Comparison of ENCODE assay signal across 24 mouse cellular contexts in the genomic region with DNA sequence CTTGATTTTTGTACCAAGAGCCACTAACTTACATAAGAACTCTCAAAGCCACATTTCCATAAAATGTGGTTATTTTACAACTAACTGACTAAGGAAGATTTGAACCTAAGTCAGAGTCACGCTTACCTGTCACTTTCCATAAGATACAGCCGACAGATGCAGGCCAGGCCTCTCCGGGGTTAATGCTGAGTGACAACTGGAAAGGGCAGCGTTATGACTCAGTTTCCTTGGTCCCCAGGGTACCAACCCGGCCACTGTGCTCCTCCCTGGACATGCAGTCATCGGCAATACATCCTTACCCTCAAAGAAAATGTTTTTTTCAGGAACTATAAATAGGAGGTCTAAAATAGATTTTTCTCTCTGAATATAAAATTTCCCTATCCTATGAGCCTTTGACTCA.
"Had no signal": no experiment of that assay in that cellular context is flagged by ENCODE, and none has a peak within 500 bp of the region (broad histone marks: within the 10 kb centered on the region; RNA-seq: fewer than 3 reads in every experiment).

No protein-coding gene starts in this region.

- H3K9ac ChIP-seq: heart, embryonic 13.5 days; heart, embryonic 15.5 days; hindbrain, embryonic 13.5 days; hindbrain, embryonic 15.5 days; limb, embryonic 13.5 days; limb, embryonic 15.5 days; liver, embryonic 12.5 days had no signal

- DNase-seq: gastrocnemius, postnatal 10 days; gastrocnemius, postnatal 36 days; heart, adult 11 months; heart, adult 2 months; heart, postnatal 14 days; heart, postnatal 36 days; kidney, adult 11 months; kidney, adult 2 months; kidney, adult 9 months; kidney, postnatal 10 days; kidney, postnatal 36 days; layer of hippocampus, adult 9-11 months; layer of hippocampus, postnatal 36 days; left cerebral cortex, postnatal 4 days had no signal

- H3K9me3 ChIP-seq: heart, embryonic 13.5 days; heart, embryonic 15.5 days; hindbrain, embryonic 13.5 days; hindbrain, embryonic 15.5 days; limb, embryonic 13.5 days; limb, embryonic 15.5 days; liver, embryonic 12.5 days had no signal

- H3K4me1 ChIP-seq: liver, embryonic 12.5 days had no signal

- ATAC-seq: hindbrain, postnatal 0 days; intestine, embryonic 16.5 days; liver, embryonic 12.5 days had no signal

- H3K4me3 ChIP-seq: heart, adult 2 months; heart, embryonic 13.5 days; heart, embryonic 15.5 days; hindbrain, embryonic 13.5 days; hindbrain, embryonic 15.5 days; limb, embryonic 13.5 days; limb, embryonic 15.5 days; liver, embryonic 12.5 days had no signal

- H3K27ac ChIP-seq: limb, embryonic 13.5 days; liver, embryonic 12.5 days had no signal

- H3K27me3 ChIP-seq: heart, embryonic 13.5 days; heart, embryonic 15.5 days; hindbrain, embryonic 13.5 days; hindbrain, embryonic 15.5 days; limb, embryonic 13.5 days; limb, embryonic 15.5 days had no signal

- H3K36me3 ChIP-seq: heart, embryonic 13.5 days; heart, embryonic 15.5 days; hindbrain, embryonic 13.5 days; hindbrain, embryonic 15.5 days; limb, embryonic 13.5 days; limb, embryonic 15.5 days; liver, embryonic 12.5 days had no signal

- H3K4me2 ChIP-seq: heart, embryonic 11.5 days; heart, embryonic 13.5 days; heart, embryonic 15.5 days; hindbrain, embryonic 13.5 days; hindbrain, embryonic 15.5 days; limb, embryonic 13.5 days; limb, embryonic 15.5 days; liver, embryonic 12.5 days had no signal
